Mouse (Mus musculus) kidney, embryonic 15.5 days (tissue): ENCODE data around the gene Lnx1. TPM values are rescaled to one million over a fixed set of nuclear protein-coding genes. Genes with fewer than 3 reads are reported as not detected.
A peak's percentile ranks its signal among the peaks of the same experiment; 100 is the strongest.

Experiments
- ATAC-seq: fragments of 200-750 bp; cut with Nextera tagmentation; replicated peaks from 2 replicates; pipeline ENCODE4 v1.8.0; 2017; ENCODE audit warnings: moderate TSS enrichment; ENCODE audit not compliant: low FRiP score
- H3K27ac ChIP-seq: fragments of 300-500 bp; sonication (generic); 2 replicates; pipeline ENCODE4 v1.5.1; 2015; ENCODE audit warnings: mild to moderate bottlenecking, inconsistent platforms
- H3K27me3 ChIP-seq: fragments of 300-500 bp; sonication (generic); 2 replicates; pipeline ENCODE4 v1.6.1; 2015; ENCODE audit warnings: inconsistent platforms
- H3K36me3 ChIP-seq: fragments of 300-500 bp; sonication (generic); 2 replicates; pipeline ENCODE4 v1.6.1; 2015; ENCODE audit warnings: inconsistent platforms
- H3K4me1 ChIP-seq: fragments of 300-500 bp; sonication (generic); 2 replicates; pipeline ENCODE4 v1.6.1; 2015; ENCODE audit warnings: inconsistent platforms
- H3K4me2 ChIP-seq: fragments of 300-500 bp; sonication (generic); 2 replicates; pipeline ENCODE4 v1.6.1; 2015; ENCODE audit warnings: moderate library complexity, mild to moderate bottlenecking, inconsistent platforms
- H3K4me3 ChIP-seq: fragments of 300-500 bp; sonication (generic); replicated peaks from 2 replicates; pipeline ENCODE4 v1.5.1; 2015; ENCODE audit warnings: mild to moderate bottlenecking, inconsistent platforms
- H3K9ac ChIP-seq: fragments of 300-500 bp; sonication (generic); 2 replicates; pipeline ENCODE4 v1.6.1; 2015; ENCODE audit warnings: mild to moderate bottlenecking, inconsistent platforms
- H3K9me3 ChIP-seq: fragments of 300-500 bp; sonication (generic); replicated peaks from 2 replicates; pipeline ENCODE4 v1.6.1; 2016; ENCODE audit warnings: inconsistent platforms
- WGBS: fragments of 180-500 bp; shearing (Covaris S2); methylation state at CpG from one replicate; pipeline ENCODE4 v1.1.7; 2015; ENCODE audit warnings: mixed read lengths; 5-methylcytosine and 5-hydroxymethylcytosine counted together
- polyA plus RNA-seq: library from polyadenylated mRNA; unstranded; fragments of >200 nt; fragmentation: Nextera tagmentation; extraction: Ambion mirVana; gene quantifications from 2 replicates; pipeline ENCODE4 v1.2.1, GENCODE M21; 2015

Gene Lnx1
- polyA plus RNA-seq, 1 experiment from 2014 or later = 2.0 TPM

DNA sequence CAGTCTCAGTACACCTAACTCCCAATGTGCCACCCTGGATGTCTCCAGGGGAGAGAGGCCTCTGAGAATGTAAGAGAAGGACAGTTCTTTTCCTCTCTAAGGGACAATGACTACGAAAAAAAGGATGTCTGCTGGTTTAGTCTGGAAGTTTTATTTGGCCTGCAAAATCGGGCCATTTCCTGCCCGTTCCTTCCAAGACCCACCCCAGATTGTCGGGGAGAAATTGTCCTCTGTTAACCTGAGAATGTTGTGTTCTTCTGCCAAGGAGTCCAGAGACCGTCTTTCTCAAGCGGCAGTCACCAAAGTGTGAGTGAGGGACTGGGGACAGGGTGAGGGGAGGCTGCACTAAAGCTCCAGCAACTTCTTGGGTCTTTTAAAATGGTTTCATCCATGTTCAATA is 32.8 kb downstream of the Lnx1 start:
- no peak overlapping the region for H3K4me3 ChIP-seq
- no peaks in the 10 kb centered on the region for H3K27me3 ChIP-seq
- no peaks in the 10 kb centered on the region for H3K4me1 ChIP-seq
- WGBS = 73% methylated on average over 6 of the region's 6 CpGs
- H3K9me3 ChIP-seq = no peaks in the 10 kb centered on the region
- no peak for ATAC-seq
- H3K36me3 ChIP-seq = no peaks in the 10 kb centered on the region
- no peak overlapping the region for H3K27ac ChIP-seq
- H3K9ac ChIP-seq = no peak overlapping the region
- H3K4me2 ChIP-seq = no peak overlapping the region

DNA sequence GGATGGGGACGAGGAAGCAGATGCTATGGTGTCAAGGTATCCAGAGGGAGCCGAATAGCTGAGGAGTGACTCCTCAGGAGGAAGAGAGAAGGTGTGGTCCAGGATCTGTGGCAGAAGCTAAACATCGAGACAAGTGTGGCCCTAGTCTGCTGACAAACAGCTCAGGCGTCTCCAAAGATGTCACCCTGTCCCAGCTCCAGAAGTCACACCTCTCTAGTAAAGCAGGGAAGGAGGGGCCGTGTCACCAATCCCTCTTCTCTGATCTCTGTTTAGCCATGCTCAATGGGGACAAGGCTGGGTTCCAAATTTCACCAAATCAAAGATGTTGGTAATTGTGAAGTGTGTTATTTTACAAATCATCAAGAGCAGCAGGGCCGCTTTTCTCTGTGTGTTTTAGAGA is 33.8 kb downstream of the Lnx1 start:
- ATAC-seq = no peak
- H3K9me3 ChIP-seq = no peaks in the 10 kb centered on the region
- H3K9ac ChIP-seq = no peak overlapping the region
- H3K4me3 ChIP-seq = no peak overlapping the region
- H3K27ac ChIP-seq = no peak overlapping the region
- no peaks in the 10 kb centered on the region for H3K27me3 ChIP-seq
- no peak overlapping the region for H3K4me2 ChIP-seq
- H3K4me1 ChIP-seq = no peaks in the 10 kb centered on the region
- H3K36me3 ChIP-seq = no peaks in the 10 kb centered on the region
- WGBS = 46% methylated on average over 6 of the region's 6 CpGs

DNA sequence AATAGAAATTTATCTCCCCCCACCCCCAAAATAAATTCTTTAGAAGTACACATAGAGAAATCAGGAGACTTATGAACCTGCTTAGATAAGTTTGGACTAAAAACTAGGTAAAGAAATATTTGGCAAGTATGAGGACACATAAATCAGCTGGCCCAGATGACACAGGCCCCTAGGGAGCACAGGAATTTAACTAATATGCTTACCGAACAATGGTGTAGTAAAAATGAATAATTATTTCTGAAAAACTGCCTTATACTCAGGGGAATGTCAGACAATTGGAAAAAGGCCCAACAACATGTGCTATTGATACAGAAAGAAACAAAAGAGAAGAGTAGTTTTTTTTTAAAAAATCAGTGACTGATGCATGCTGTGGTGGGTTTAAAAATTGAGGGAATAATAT is 40.1 kb downstream of the Lnx1 start:
- H3K9ac ChIP-seq = no peak overlapping the region
- H3K36me3 ChIP-seq = no peaks in the 10 kb centered on the region
- H3K4me2 ChIP-seq = no peak overlapping the region
- no peaks in the 10 kb centered on the region for H3K27me3 ChIP-seq
- H3K27ac ChIP-seq = no peak overlapping the region
- no peak overlapping the region for H3K4me3 ChIP-seq
- no peaks in the 10 kb centered on the region for H3K9me3 ChIP-seq
- H3K4me1 ChIP-seq = 0 out of 2 replicates have a peak, but pooled peaks cover 6% of the 10 kb centered on the region
- no peak for ATAC-seq
- WGBS = 59% methylated on average over 1 of the region's 1 CpGs

DNA sequence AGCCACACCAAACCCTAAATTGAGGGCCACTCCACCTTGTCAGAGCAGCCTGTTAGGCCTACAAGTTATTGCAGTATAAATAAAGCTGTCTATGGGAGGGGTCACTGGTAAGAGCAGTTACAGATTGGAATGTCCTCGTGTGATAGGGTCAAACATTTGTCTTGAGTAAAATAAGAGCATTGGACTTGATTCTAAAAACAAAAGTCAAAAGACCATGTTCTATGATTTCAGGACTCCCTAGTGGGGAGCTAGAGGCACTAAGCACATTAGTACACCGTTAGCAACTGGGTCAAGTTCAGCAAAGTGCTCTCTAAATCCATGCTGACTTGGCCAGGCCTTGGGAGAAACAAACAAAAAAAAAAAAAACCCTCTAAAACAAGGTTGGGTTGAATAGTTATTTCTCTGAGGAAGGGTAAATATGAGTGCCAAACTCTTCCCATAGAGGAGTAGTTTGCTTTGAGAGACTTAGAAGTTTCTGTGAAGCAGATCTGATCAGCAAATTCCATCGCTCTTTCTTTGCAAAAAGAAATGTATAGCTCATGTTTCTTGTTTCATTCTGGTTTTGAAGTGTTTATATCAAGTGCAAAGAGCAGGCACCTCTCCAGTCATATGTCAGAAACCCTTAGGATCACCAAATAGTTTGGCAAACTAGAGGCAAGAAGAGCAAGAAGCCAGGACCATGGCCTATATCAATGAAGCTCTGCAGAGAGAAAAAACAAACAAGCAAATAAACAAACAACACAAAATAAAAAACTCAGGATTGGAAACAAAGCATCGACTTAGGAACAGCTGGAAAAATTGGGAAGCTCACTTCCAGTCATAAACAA is 40.8 kb downstream of the Lnx1 start:
- no peak overlapping the region for H3K4me2 ChIP-seq
- no peak overlapping the region for H3K4me3 ChIP-seq
- 0 out of 2 replicates have a peak, but pooled peaks cover 6% of the 10 kb centered on the region for H3K4me1 ChIP-seq
- no peaks in the 10 kb centered on the region for H3K27me3 ChIP-seq
- H3K36me3 ChIP-seq = no peaks in the 10 kb centered on the region
- H3K9me3 ChIP-seq = no peaks in the 10 kb centered on the region
- ATAC-seq = no peak
- peak overlapping the region; percentile 56; the same call in 1 of the 2 replicates for H3K27ac ChIP-seq
- WGBS = 41% methylated on average over 4 of the region's 4 CpGs
- H3K9ac ChIP-seq = no peak overlapping the region

DNA sequence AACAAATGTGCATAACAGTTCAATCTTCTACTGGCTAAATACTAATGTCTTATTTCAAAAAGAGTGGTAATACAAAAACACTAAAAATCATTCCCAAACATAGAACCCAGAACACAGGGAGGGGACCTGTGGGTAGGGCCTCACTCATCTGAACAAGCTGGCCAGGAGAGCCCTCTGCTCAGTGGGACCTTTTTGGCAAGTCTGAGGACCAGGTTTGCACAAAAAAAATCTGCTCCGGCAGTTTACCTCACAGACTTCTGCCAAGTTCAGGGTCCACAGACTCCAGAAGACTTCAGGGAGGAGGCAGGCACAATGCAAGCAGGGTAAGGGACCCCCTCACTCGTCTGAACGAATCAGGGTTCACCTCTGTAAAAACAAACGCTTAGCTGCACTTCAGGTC is 42.9 kb downstream of the Lnx1 start:
- no peak for ATAC-seq
- H3K9me3 ChIP-seq = no peaks in the 10 kb centered on the region

DNA sequence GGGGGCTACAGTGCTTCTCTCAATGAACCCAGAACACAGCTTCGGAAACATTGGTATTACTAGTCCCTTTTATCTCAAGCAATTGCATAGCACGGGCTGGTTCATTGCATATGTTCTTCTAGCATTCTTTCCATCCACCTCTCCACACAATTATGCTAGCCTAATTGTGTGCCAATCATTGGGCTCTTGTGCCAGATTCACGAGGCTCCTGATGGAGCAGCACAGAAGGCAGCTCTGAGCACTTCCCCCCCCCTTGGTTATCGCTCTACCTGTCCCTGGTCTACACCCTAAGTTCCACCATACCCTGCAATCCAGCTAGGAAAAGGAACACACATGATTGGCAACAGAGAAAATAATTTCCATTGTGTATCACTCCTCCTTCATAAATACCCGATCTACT is 43.4 kb downstream of the Lnx1 start:
- 84% methylated on average over 5 of the region's 5 CpGs for WGBS
- Histone ChIP-seq H3K4me3 (no peak overlapping the region), H3K9me3 (no peaks in the 10 kb centered on the region)

More for the DNA sequence above, 42.9 kb downstream of the Lnx1 start:
- Histone ChIP-seq H3K27me3 (no peaks in the 10 kb centered on the region), H3K4me1 (0 out of 2 replicates have a peak, but pooled peaks cover 6% of the 10 kb centered on the region), H3K4me3 (no peak overlapping the region), H3K4me2 (no peak overlapping the region), H3K9ac (no peak overlapping the region), H3K27ac (no peak overlapping the region), H3K36me3 (no peaks in the 10 kb centered on the region)
- WGBS = 32% methylated on average over 4 of the region's 4 CpGs

DNA sequence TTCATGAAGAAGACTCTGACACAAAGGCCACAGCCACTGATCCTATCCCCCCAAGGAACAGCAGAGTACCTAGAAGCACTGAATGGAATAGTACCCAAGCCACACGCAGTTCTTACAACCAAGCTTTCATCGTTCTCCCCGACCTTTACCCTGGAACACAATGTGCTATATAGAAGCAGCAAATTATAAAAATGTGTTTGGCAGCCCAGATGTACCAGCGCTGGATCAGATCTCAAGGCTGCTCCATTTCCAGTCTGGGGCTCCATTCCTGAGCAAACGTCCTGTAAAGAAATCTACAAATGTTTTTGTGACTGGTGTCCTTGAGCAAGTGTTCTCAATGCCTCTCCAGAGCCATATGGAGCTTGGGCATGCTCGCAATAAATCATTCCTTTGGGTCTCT is 44.8 kb downstream of the Lnx1 start:
- H3K9me3 ChIP-seq = no peaks in the 10 kb centered on the region
- no peak overlapping the region for H3K4me3 ChIP-seq
- no peaks in the 10 kb centered on the region for H3K27me3 ChIP-seq
- 0 out of 2 replicates have a peak, but pooled peaks cover 6% of the 10 kb centered on the region for H3K4me1 ChIP-seq
- 82% methylated on average over 6 of the region's 6 CpGs for WGBS
- no peak overlapping the region for H3K4me2 ChIP-seq
- H3K36me3 ChIP-seq = no peaks in the 10 kb centered on the region
- ATAC-seq = no peak
- H3K27ac ChIP-seq = no peak overlapping the region
- H3K9ac ChIP-seq = no peak overlapping the region

More for the DNA sequence above, 43.4 kb downstream of the Lnx1 start:
- no peak for ATAC-seq
- Histone ChIP-seq H3K4me2 (no peak overlapping the region), H3K27ac (no peak overlapping the region), H3K27me3 (no peaks in the 10 kb centered on the region), H3K36me3 (no peaks in the 10 kb centered on the region), H3K4me1 (0 out of 2 replicates have a peak, but pooled peaks cover 6% of the 10 kb centered on the region), H3K9ac (no peak overlapping the region)

DNA sequence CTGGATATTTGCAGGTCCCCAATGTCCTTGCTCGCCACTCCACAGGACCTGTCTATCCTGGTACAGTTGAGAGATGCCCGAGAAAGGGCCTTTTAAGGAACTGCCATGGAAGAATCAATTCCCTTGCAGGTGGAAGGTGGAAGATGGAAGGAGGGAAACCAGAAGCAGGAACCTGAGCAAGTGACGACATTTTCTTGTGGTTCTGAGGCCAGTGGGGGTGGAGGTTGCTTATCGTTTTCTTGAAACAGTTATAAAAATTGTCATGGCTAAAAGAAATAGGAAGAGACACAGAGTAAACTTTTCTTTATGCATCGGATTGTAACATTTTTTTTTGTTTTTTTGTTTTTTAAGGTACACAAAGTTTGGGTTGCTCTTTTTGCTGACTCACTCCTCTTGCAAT is 46.3 kb downstream of the Lnx1 start:
- 0 out of 2 replicates have a peak, but pooled peaks cover 6% of the 10 kb centered on the region for H3K4me1 ChIP-seq

DNA sequence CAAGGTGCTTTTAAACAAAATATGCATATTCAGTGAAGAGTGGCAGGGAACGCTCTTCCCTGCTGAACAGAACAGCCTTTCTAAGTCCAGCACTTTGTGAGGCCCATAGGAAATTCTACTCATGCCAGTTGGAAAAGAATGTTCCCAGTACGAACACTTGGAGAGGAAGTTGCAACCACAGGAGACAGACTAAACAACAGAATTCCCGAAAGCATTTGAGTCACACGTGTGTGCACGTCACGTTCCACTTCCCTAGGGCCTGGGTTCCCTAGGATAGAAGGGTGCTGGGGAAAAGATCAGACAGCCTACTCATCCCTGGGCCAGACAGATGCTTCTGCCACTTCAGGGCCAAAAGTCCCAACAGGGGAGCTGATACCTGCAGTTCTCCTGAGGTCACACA is 48.2 kb downstream of the Lnx1 start:
- H3K27ac ChIP-seq = no peak overlapping the region
- H3K4me2 ChIP-seq = no peak overlapping the region
- H3K4me1 ChIP-seq = no peaks in the 10 kb centered on the region
- no peak for ATAC-seq
- H3K9me3 ChIP-seq = no peaks in the 10 kb centered on the region
- no peaks in the 10 kb centered on the region for H3K27me3 ChIP-seq
- no peaks in the 10 kb centered on the region for H3K36me3 ChIP-seq
- no peak overlapping the region for H3K4me3 ChIP-seq
- no peak overlapping the region for H3K9ac ChIP-seq
- WGBS = 78% methylated on average over 6 of the region's 6 CpGs

More for the DNA sequence above, 46.3 kb downstream of the Lnx1 start:
- Histone ChIP-seq H3K27ac (no peak overlapping the region), H3K4me3 (no peak overlapping the region), H3K36me3 (no peaks in the 10 kb centered on the region), H3K4me2 (no peak overlapping the region), H3K9me3 (no peaks in the 10 kb centered on the region), H3K27me3 (no peaks in the 10 kb centered on the region), H3K9ac (no peak overlapping the region)
- no peak for ATAC-seq
- 92% methylated on average over 5 of the region's 5 CpGs for WGBS

DNA sequence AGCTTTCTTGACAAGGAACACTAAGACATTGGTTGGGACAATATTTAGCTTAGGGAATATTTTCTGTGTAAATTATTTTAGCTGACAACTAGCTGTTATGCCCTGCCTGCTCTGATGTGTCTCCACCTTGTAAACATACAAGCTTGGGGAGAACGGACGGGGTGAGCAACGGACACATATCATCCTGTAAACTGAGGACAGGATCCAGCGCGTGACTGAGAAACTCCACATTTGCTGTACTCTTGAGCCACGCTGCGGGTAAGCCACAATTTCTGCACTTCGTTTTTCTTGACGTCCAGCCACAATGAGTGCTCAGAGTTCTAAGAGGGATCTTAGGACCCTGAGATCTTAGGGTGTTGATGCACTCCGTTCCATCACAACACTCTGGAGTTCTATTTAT is 48.9 kb downstream of the Lnx1 start:
- no peak overlapping the region for H3K27ac ChIP-seq
- H3K9me3 ChIP-seq = no peaks in the 10 kb centered on the region
- H3K27me3 ChIP-seq = no peaks in the 10 kb centered on the region
- ATAC-seq = no peak
- H3K4me2 ChIP-seq = no peak overlapping the region
- no peaks in the 10 kb centered on the region for H3K36me3 ChIP-seq
- 82% methylated on average over 10 of the region's 10 CpGs for WGBS
- H3K4me3 ChIP-seq = no peak overlapping the region
- H3K9ac ChIP-seq = no peak overlapping the region
- no peaks in the 10 kb centered on the region for H3K4me1 ChIP-seq

DNA sequence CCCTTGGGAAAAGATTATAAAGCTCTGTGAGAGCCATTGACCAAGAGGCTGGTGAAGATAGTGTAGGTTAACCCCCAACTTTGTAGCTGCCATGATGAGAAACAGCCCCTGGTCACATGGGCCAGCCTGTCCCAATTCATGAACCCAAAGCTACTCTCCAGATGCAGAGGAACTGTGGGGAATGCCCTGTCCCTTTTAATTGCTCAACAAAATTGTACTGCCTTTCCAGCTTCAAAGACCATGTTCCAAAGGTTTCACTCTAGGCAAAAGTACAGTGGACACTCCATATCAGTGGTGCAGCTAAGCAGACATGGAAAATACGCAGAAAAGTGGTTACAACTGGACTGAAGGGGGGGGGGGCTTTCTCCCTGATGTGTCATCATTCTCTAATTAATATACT is 53.6 kb downstream of the Lnx1 start:
- no peaks in the 10 kb centered on the region for H3K36me3 ChIP-seq
- H3K9me3 ChIP-seq = no peaks in the 10 kb centered on the region
- WGBS = 97% methylated on average over 1 of the region's 1 CpGs
- H3K4me1 ChIP-seq = no peaks in the 10 kb centered on the region
- no peak overlapping the region for H3K4me2 ChIP-seq
- no peaks in the 10 kb centered on the region for H3K27me3 ChIP-seq
- no peak overlapping the region for H3K9ac ChIP-seq
- no peak for ATAC-seq
- H3K27ac ChIP-seq = no peak overlapping the region
- H3K4me3 ChIP-seq = no peak overlapping the region

DNA sequence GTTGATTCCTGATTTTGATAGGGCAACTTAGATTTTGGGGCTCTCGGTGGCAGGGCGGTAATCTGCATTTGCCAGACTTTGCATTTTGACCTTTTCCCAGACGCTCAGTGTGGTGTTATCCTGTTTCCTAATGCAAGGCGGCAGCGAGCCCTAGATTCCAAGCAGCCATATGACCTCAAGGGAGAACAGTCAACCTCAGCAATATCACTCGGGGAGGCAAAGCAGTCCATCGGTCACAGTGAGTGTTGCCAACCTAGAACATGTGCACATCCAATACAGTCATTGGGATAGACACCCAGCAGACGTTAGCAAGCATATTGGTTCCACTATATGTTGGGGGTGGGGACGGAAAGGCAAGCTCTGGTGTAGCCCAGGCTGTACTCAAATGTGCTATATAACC is 54.5 kb downstream of the Lnx1 start:
- no peak for ATAC-seq
- Histone ChIP-seq H3K27ac (no peak overlapping the region), H3K4me1 (no peaks in the 10 kb centered on the region), H3K4me2 (no peak overlapping the region), H3K9me3 (no peaks in the 10 kb centered on the region), H3K27me3 (no peaks in the 10 kb centered on the region), H3K4me3 (no peak overlapping the region), H3K36me3 (no peaks in the 10 kb centered on the region), H3K9ac (no peak overlapping the region)
- 84% methylated on average over 9 of the region's 9 CpGs for WGBS

DNA sequence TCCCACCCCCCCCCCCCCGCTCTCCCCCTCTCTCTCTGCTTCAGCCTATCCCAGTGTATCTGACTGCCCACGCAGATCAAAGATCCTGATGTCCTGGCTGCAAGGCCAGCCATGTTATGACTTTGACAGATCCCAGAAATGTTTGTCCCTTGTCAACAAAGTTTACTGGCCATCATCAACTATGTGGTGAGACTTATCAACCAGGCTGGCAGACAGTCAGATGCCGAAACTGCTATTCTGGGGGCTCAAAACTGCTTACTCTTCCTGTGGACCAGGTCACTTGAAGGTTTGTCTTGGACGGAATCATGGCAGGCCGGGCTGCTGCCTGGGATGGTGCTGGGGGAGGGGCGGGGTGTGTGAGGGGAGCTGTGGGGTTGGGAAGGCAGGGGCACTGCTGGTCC is 55.1 kb downstream of the Lnx1 start:
- H3K27me3 ChIP-seq = no peaks in the 10 kb centered on the region
- no peak overlapping the region for H3K4me3 ChIP-seq
- H3K9me3 ChIP-seq = no peaks in the 10 kb centered on the region
- 43% methylated on average over 5 of the region's 6 CpGs for WGBS
- no peak; the same call in 1 of the 2 replicates for ATAC-seq
- no peak overlapping the region for H3K27ac ChIP-seq
- no peaks in the 10 kb centered on the region for H3K4me1 ChIP-seq
- H3K36me3 ChIP-seq = no peaks in the 10 kb centered on the region
- H3K9ac ChIP-seq = no peak overlapping the region
- H3K4me2 ChIP-seq = no peak overlapping the region
